Mouse (Mus musculus) kidney, embryonic 14.5 days (tissue): ENCODE results near the gene Wdr19. TPM values are rescaled to one million over a fixed set of nuclear protein-coding genes. Genes with fewer than 3 reads are reported as not detected.

Source experiments
- ATAC-seq: fragments of 200-750 bp; cut with Nextera tagmentation; 2 replicates; pipeline ENCODE4 v1.8.0; 2017; ENCODE audit warnings: moderate number of reproducible peaks, mild to moderate bottlenecking, moderate TSS enrichment, moderate library complexity; ENCODE audit not compliant: low FRiP score, low TSS enrichment
- H3K27ac ChIP-seq: fragments of 300-500 bp; sonication (generic); 2 replicates; pipeline ENCODE4 v1.5.1; 2014; ENCODE audit warnings: low read depth, mild to moderate bottlenecking, low read length, moderate library complexity, mixed read lengths
- H3K27me3 ChIP-seq: fragments of 300-500 bp; sonication (generic); 2 replicates; pipeline ENCODE4 v1.6.1; 2014; ENCODE audit warnings: mild to moderate bottlenecking, low read length; ENCODE audit not compliant: control insufficient read depth, insufficient read depth
- H3K36me3 ChIP-seq: fragments of 300-500 bp; sonication (generic); 2 replicates; pipeline ENCODE4 v1.6.1; 2014; ENCODE audit warnings: low read length, mixed read lengths; ENCODE audit not compliant: control insufficient read depth, insufficient read depth
- H3K4me1 ChIP-seq: fragments of 300-500 bp; sonication (generic); 2 replicates; pipeline ENCODE4 v1.6.1; 2014; ENCODE audit warnings: low read length, mixed read lengths; ENCODE audit not compliant: control insufficient read depth, insufficient read depth
- H3K4me2 ChIP-seq: fragments of 300-500 bp; sonication (generic); replicated peaks from 2 replicates; pipeline ENCODE4 v1.6.1; 2014; ENCODE audit warnings: low read depth, mild to moderate bottlenecking, low read length
- H3K4me3 ChIP-seq: fragments of 300-500 bp; sonication (generic); 2 replicates; pipeline ENCODE4 v1.5.1; 2014; ENCODE audit warnings: mild to moderate bottlenecking, low read length
- H3K9ac ChIP-seq: fragments of 300-500 bp; sonication (generic); 2 replicates; pipeline ENCODE4 v1.6.1; 2014; ENCODE audit warnings: low read depth, mild to moderate bottlenecking, low read length, moderate library complexity
- H3K9me3 ChIP-seq: fragments of 300-500 bp; sonication (generic); 2 replicates; pipeline ENCODE4 v1.6.1; 2016; ENCODE audit warnings: low read length; ENCODE audit not compliant: control insufficient read depth
- WGBS: fragments of 180-500 bp; shearing (Covaris S2); extraction: QIAGEN DNeasy Blood & Tissue Kit; methylation state at CpG from one replicate; pipeline ENCODE4 v1.1.7; 2014; 5-methylcytosine and 5-hydroxymethylcytosine counted together
- polyA plus RNA-seq: library from polyadenylated mRNA; unstranded; fragments of >200 nt; fragmentation: Nextera tagmentation; extraction: Ambion mirVana; gene quantifications from 2 replicates; pipeline ENCODE4 v1.2.1, GENCODE M21; 2014

The Wdr19 gene
- polyA plus RNA-seq, 1 experiment from 2014 or later: 15.8 TPM

GRCm38 (mm10) chr5:65224056-65224455, 24.6 kb downstream of the Wdr19 start:
- peaks cover 27% of the 10 kb centered on the region for H3K36me3 ChIP-seq
- H3K9me3 ChIP-seq: no peaks in the 10 kb centered on the region
- H3K27me3 ChIP-seq: no peaks in the 10 kb centered on the region
- no peak overlapping the region for H3K9ac ChIP-seq
- H3K4me2 ChIP-seq: no peak overlapping the region
- no peaks in the 10 kb centered on the region for H3K4me1 ChIP-seq
- H3K4me3 ChIP-seq: no peak overlapping the region
- 85% methylated on average over 5 of the region's 5 CpGs for WGBS
- no peak overlapping the region for H3K27ac ChIP-seq
- ATAC-seq: no peak

GRCm38 (mm10) chr5:65231289-65232003, 31.9 kb downstream of the Wdr19 start:
- no peak overlapping the region for H3K27ac ChIP-seq
- no peak for ATAC-seq
- H3K4me3 ChIP-seq: no peak overlapping the region
- no peaks in the 10 kb centered on the region for H3K4me1 ChIP-seq
- peaks cover 13% of the 10 kb centered on the region for H3K36me3 ChIP-seq
- H3K4me2 ChIP-seq: no peak overlapping the region
- no peaks in the 10 kb centered on the region for H3K9me3 ChIP-seq
- H3K27me3 ChIP-seq: no peaks in the 10 kb centered on the region
- 81% methylated on average over 12 of the region's 12 CpGs for WGBS
- no peak overlapping the region for H3K9ac ChIP-seq

DNA sequence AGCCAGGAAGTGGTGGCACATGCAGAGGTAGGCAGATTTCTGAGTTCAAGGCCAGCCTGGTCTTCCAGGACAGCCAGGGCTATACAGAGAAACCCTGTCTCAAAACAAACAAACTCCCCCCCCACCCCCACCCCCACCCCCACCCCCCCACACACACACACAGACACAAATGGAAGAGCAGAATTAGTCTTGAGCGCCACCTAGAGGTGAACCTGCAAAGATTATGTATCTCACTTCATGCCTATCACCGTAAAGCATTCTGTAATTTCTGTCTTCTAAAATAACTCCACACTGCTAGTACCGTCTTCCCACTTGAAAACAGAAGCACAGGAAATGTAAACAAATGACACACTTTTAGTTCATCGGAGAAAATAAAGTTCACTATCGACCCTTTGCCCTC, 43.2 kb downstream of the Wdr19 start:
- no peak overlapping the region for H3K4me2 ChIP-seq
- WGBS: 53% methylated on average over 5 of the region's 5 CpGs

GRCm38 (mm10) chr5:65247296-65247695, 47.8 kb downstream of the Wdr19 start:
- no peak for ATAC-seq
- Histone ChIP-seq H3K4me1 (no peaks in the 10 kb centered on the region), H3K4me2 (no peak overlapping the region), H3K9me3 (no peaks in the 10 kb centered on the region), H3K27me3 (no peaks in the 10 kb centered on the region), H3K9ac (no peak overlapping the region), H3K36me3 (peaks cover 12% of the 10 kb centered on the region; the same call in 1 of the 2 replicates), H3K4me3 (no peak overlapping the region), H3K27ac (no peak overlapping the region)
- 83% methylated on average over 3 of the region's 3 CpGs for WGBS

More for the DNA sequence above, 43.2 kb downstream of the Wdr19 start:
- H3K27ac ChIP-seq: no peak overlapping the region
- H3K9me3 ChIP-seq: no peaks in the 10 kb centered on the region
- no peak for ATAC-seq
- peaks cover 9% of the 10 kb centered on the region; the same call in 1 of the 2 replicates for H3K36me3 ChIP-seq
- H3K4me3 ChIP-seq: no peak overlapping the region
- no peaks in the 10 kb centered on the region for H3K27me3 ChIP-seq
- H3K4me1 ChIP-seq: no peaks in the 10 kb centered on the region
- H3K9ac ChIP-seq: no peak overlapping the region

DNA sequence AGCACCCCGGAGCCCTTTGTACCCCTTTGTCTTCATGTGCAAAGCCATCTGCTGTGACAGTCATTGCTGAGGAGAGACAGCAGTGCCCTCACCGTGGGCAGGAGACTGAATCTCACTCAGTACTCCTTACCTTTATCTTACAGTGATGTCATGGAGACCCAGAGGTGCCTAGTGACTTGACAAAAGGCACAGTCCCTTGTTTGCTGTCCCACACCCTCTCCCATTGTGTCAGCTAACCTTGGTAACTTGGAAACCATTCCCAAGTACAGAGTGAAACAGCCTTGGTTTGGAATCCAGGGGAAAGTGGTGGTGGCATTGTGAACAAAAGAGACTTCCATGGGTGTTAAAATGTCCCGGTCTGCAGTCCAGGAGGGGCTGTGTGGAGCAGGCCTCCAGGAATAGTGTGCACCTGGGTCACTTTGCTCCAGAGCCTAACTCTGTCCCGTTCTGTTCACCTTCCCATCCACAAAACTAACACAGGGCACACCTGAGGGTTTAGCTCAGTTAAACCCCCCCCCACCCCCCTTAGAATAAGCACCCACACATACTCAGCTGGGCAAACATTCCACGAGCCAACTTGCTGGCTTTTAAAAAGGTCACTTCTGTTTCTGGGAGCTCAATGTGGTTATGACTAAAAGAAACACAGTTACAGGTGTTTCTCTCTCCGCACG, 50.8 kb downstream of the Wdr19 start:
- Histone ChIP-seq H3K27ac (no peak overlapping the region), H3K36me3 (peaks cover 6% of the 10 kb centered on the region; the same call in 1 of the 2 replicates), H3K4me2 (no peak overlapping the region), H3K4me1 (no peaks in the 10 kb centered on the region), H3K4me3 (no peak overlapping the region), H3K27me3 (no peaks in the 10 kb centered on the region), H3K9me3 (no peaks in the 10 kb centered on the region), H3K9ac (no peak overlapping the region)
- 80% methylated on average over 7 of the region's 7 CpGs for WGBS
- no peak for ATAC-seq

DNA sequence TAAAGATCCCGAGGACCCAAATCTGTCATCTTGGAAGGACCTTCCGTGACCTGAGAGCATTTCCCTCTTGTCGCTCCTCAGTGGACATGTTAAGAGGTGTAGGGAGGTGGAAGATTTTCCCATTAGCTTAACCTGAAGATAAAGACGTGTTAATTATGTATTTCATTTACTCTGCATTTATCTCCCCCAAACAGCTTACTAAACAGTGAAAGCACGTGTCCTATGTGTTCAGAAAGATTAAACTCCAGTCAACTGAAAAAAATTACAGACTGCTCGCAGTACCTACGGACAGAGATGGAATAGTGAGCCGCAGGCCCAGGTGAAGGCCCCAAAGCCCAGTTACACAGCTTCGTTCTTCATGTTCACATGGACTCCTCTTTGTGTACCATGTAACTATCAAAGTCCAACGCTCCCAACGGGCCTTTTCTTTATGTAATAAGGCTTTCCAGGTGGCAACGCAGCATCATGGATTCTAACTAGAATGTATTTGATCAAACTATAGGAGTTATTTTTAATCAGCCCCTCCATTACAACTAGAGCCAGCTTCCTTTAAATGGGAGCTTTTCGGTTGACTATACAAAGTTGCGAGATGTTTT, 58.5 kb downstream of the Wdr19 start:
- 94% methylated on average over 14 of the region's 14 CpGs for WGBS
- no peak for ATAC-seq
- H3K4me1 ChIP-seq: no peaks in the 10 kb centered on the region

GRCm38 (mm10) chr5:65273966-65274365, 74.5 kb downstream of the Wdr19 start:
- WGBS: 90% methylated on average over 3 of the region's 3 CpGs
- H3K9ac ChIP-seq: no peak overlapping the region
- peaks cover 71% of the 10 kb centered on the region for H3K36me3 ChIP-seq
- H3K4me1 ChIP-seq: no peaks in the 10 kb centered on the region
- no peak overlapping the region for H3K4me2 ChIP-seq
- H3K27me3 ChIP-seq: no peaks in the 10 kb centered on the region
- H3K27ac ChIP-seq: no peak overlapping the region
- H3K9me3 ChIP-seq: no peaks in the 10 kb centered on the region
- ATAC-seq: no peak
- H3K4me3 ChIP-seq: no peak overlapping the region

More for the DNA sequence above, 58.5 kb downstream of the Wdr19 start:
- H3K27me3 ChIP-seq: no peaks in the 10 kb centered on the region
- no peak overlapping the region for H3K27ac ChIP-seq
- no peak overlapping the region for H3K4me2 ChIP-seq
- H3K4me3 ChIP-seq: no peak overlapping the region
- H3K9me3 ChIP-seq: no peaks in the 10 kb centered on the region
- H3K9ac ChIP-seq: no peak overlapping the region
- H3K36me3 ChIP-seq: peaks cover 54% of the 10 kb centered on the region

- no peak for ATAC-seq
- Histone ChIP-seq H3K27ac (no peak overlapping the region), H3K9me3 (no peaks in the 10 kb centered on the region), H3K4me1 (no peaks in the 10 kb centered on the region), H3K9ac (no peak overlapping the region), H3K4me2 (no peak overlapping the region), H3K27me3 (no peaks in the 10 kb centered on the region), H3K36me3 (peaks cover 60% of the 10 kb centered on the region), H3K4me3 (no peak overlapping the region)
- WGBS: 95% methylated on average over 6 of the region's 6 CpGs
These were observed 79.7 kb downstream of the Wdr19 start for GRCm38 (mm10) chr5:65279133-65279651.

DNA sequence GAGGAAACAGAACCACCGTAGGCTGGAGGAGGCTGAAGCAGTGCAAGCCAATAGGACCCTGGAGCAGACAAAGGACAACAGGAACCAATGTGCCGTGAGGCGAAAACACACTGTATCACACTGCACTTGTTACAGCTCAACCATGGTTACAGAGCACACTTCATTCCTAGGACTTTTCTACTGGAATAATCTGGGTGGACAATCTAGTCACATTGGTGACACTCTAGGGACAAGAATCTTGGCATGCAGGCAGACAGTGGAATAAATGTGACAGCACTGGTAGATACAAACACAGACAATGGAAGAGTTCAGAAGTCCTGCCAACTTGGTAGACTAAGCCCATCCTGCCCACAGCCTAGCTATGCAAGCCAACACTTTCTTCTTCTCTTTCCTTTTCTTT, 81.7 kb downstream of the Wdr19 start:
- no peaks in the 10 kb centered on the region for H3K4me1 ChIP-seq
- no peak overlapping the region for H3K27ac ChIP-seq
- H3K9ac ChIP-seq: no peak overlapping the region
- no peak overlapping the region for H3K4me2 ChIP-seq
- peaks cover 59% of the 10 kb centered on the region for H3K36me3 ChIP-seq
- H3K4me3 ChIP-seq: no peak overlapping the region
- 97% methylated on average over 3 of the region's 3 CpGs for WGBS
- H3K9me3 ChIP-seq: no peaks in the 10 kb centered on the region
- no peak for ATAC-seq
- H3K27me3 ChIP-seq: no peaks in the 10 kb centered on the region
